ENCODE assay signal across 9 mouse cellular contexts in the genomic region with DNA sequence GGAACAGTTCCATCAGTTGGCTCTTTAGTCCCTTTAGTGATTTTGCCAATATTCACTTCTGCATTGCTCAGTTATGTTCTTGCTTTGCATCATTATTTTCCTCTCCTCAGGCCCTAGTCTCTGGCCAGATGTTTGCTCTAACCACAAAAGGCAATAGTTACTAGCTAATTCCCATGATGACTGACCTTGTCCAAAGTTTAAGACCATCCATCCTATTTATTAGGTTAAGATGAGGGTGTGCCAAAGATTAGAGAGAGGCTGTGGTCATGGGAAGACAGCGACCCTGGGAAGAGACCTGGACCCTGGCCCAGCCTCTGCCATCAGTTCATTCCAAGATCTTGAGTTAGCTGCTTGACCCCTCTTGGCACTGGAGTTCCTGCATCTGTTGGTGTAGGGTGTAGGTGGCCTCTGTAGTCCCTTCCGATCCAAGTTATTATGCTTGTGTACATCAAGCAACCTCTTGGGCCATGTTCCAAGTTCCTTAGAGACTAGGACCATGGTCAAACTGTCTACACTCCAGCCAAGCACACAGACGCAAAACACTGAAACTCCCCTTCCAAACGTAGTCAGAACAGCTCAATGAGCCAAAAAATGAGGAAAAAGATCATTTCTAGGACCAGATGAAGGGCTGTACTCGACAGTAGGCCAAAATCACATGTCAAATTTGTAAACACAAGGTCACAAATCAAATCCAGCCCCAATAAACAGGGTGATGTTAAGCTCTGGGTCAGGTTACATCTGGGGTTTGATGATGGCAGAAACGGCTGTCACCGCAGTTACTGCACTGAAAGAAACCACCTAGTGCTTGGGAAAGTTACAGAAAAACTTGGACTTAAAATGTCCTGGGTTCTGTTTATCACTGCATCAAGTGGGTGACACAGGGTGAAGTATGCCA.
DNase-seq lines count a peak whose midpoint lies in the region; ATAC-seq lines count a peak whose summit lies in the region.
"Had no signal": no experiment of that assay in that cellular context is flagged by ENCODE, and none has a peak within 500 bp of the region (broad histone marks: within the 10 kb centered on the region; RNA-seq: fewer than 3 reads in every experiment).

No protein-coding gene starts in this region.

- H3K4me2 ChIP-seq in intestine, embryonic 14.5 days (ENCODE audit: low read length): 0 out of 2 replicates have a peak overlapping the region, but pooled peaks have one; percentile 0
- H3K4me2 ChIP-seq in lung, embryonic 16.5 days (ENCODE audit: low read depth, low read length): no peak overlapping the region
- no peak overlapping the region for H3K4me2 ChIP-seq in hindbrain, embryonic 11.5 days (replicated peaks; ENCODE audit: low read depth, low read length)
- no peak overlapping the region for H3K4me2 ChIP-seq in forebrain, embryonic 11.5 days (ENCODE audit: low read depth, low read length, severe bottlenecking)

- H3K9me3 ChIP-seq in intestine, embryonic 14.5 days (ENCODE audit: control insufficient read depth, low read length): no peaks in the 10 kb centered on the region
- H3K9me3 ChIP-seq in lung, embryonic 16.5 days (ENCODE audit: control insufficient read depth, low read length): no peaks in the 10 kb centered on the region
- no peaks in the 10 kb centered on the region for H3K9me3 ChIP-seq in hindbrain, embryonic 11.5 days (ENCODE audit: control insufficient read depth, low read length)
- H3K9me3 ChIP-seq in forebrain, embryonic 11.5 days (ENCODE audit: control insufficient read depth, low read length): no peaks in the 10 kb centered on the region

- ATAC-seq in intestine, embryonic 14.5 days (replicated peaks; ENCODE audit: low FRiP score, low TSS enrichment, low read depth): peak; percentile 67
- peak; percentile 94 for ATAC-seq in lung, embryonic 16.5 days (ENCODE audit: low read depth)
- ATAC-seq in hindbrain, embryonic 11.5 days (ENCODE audit: low FRiP score): no peak
- ATAC-seq in forebrain, embryonic 11.5 days (replicated peaks; ENCODE audit: low FRiP score): no peak

- no peaks in the 10 kb centered on the region for H3K36me3 ChIP-seq in intestine, embryonic 14.5 days (ENCODE audit: control insufficient read depth, insufficient read depth, low read length)
- no peaks in the 10 kb centered on the region; the same call in 1 of the 2 replicates for H3K36me3 ChIP-seq in lung, embryonic 16.5 days (ENCODE audit: control insufficient read depth, insufficient read depth, low read length)
- H3K36me3 ChIP-seq in hindbrain, embryonic 11.5 days (ENCODE audit: control insufficient read depth, insufficient read depth, low read length): no peaks in the 10 kb centered on the region
- no peaks in the 10 kb centered on the region for H3K36me3 ChIP-seq in forebrain, embryonic 11.5 days (ENCODE audit: control insufficient read depth, insufficient read depth, low read length)

- peak overlapping the region; percentile 46 for H3K27ac ChIP-seq in brown adipose tissue, adult 24 weeks (replicated peaks; ENCODE audit: low read depth, low read length)
- H3K27ac ChIP-seq in intestine, embryonic 14.5 days (ENCODE audit: low read depth): peak overlapping the region; percentile 16; the same call in 1 of the 2 replicates
- peak overlapping the region; percentile 91 for H3K27ac ChIP-seq in lung, embryonic 16.5 days (ENCODE audit: low read length)
- no peak overlapping the region for H3K27ac ChIP-seq in hindbrain, embryonic 11.5 days (ENCODE audit: low read depth, low read length)
- H3K27ac ChIP-seq in forebrain, embryonic 11.5 days (ENCODE audit: low read depth, low read length): no peak overlapping the region

- no peaks in the 10 kb centered on the region for H3K27me3 ChIP-seq in intestine, embryonic 14.5 days (replicated peaks; ENCODE audit: control insufficient read depth, insufficient read depth, low read length)
- no peaks in the 10 kb centered on the region for H3K27me3 ChIP-seq in lung, embryonic 16.5 days (ENCODE audit: control insufficient read depth, insufficient read depth, low read depth, low read length)
- H3K27me3 ChIP-seq in hindbrain, embryonic 11.5 days (ENCODE audit: control insufficient read depth, insufficient read depth, low read length): no peaks in the 10 kb centered on the region
- H3K27me3 ChIP-seq in forebrain, embryonic 11.5 days (ENCODE audit: control insufficient read depth, insufficient read depth, low read length): no peaks in the 10 kb centered on the region

- peak; percentile 96 for DNase-seq in 3T3-L1 (ENCODE audit: low read depth, low spot score)
- DNase-seq in intestine, embryonic 14.5 days (ENCODE audit: low spot score): no peak
- DNase-seq in layer of hippocampus, adult 11-12 months (ENCODE audit: low spot score): no peak
- DNase-seq in cerebellum, adult 11-12 months: no peak
- DNase-seq in hindbrain, embryonic 11.5 days (ENCODE audit: low spot score): no peak
- DNase-seq in forebrain, embryonic 11.5 days (ENCODE audit: low spot score): no peak

- H3K4me1 ChIP-seq in brown adipose tissue, adult 24 weeks (ENCODE audit: control insufficient read depth, insufficient read depth, insufficient read length, low read length): no peaks in the 10 kb centered on the region
- peaks cover 20% of the 10 kb centered on the region for H3K4me1 ChIP-seq in intestine, embryonic 14.5 days (replicated peaks; ENCODE audit: control insufficient read depth, insufficient read depth, low read length)
- H3K4me1 ChIP-seq in lung, embryonic 16.5 days (replicated peaks; ENCODE audit: control insufficient read depth, insufficient read depth, low read length): peaks cover 9% of the 10 kb centered on the region
- H3K4me1 ChIP-seq in hindbrain, embryonic 11.5 days (replicated peaks; ENCODE audit: control insufficient read depth, insufficient read depth, low read length): no peaks in the 10 kb centered on the region
- H3K4me1 ChIP-seq in forebrain, embryonic 11.5 days (replicated peaks; ENCODE audit: control insufficient read depth, insufficient read depth, low read length): no peaks in the 10 kb centered on the region

- no peak overlapping the region for H3K4me3 ChIP-seq in brown adipose tissue, adult 24 weeks (ENCODE audit: insufficient read depth, low read depth, low read length)
- H3K4me3 ChIP-seq in intestine, embryonic 14.5 days (ENCODE audit: low read depth, low read length): no peak overlapping the region
- H3K4me3 ChIP-seq in lung, embryonic 16.5 days (ENCODE audit: low read length): no peak overlapping the region
- H3K4me3 ChIP-seq in hindbrain, embryonic 11.5 days (ENCODE audit: low read depth, low read length): no peak overlapping the region
- H3K4me3 ChIP-seq in forebrain, embryonic 11.5 days (ENCODE audit: low read depth, low read length): no peak overlapping the region
- H3K4me3 ChIP-seq: erythroblast, embryonic 14.5 days had no signal

- 43% methylated on average over 7 of the region's 7 CpGs for WGBS in intestine, embryonic 14.5 days
- WGBS in lung, embryonic 16.5 days: 37% methylated on average over 7 of the region's 7 CpGs
- WGBS in hindbrain, embryonic 11.5 days: 78% methylated on average over 7 of the region's 7 CpGs
- WGBS in forebrain, embryonic 11.5 days: 82% methylated on average over 7 of the region's 7 CpGs

- H3K9ac ChIP-seq in intestine, embryonic 14.5 days (ENCODE audit: low read length): no peak overlapping the region
- no peak overlapping the region for H3K9ac ChIP-seq in lung, embryonic 16.5 days (ENCODE audit: low read length)
- no peak overlapping the region for H3K9ac ChIP-seq in hindbrain, embryonic 11.5 days (ENCODE audit: low read depth, low read length)
- H3K9ac ChIP-seq in forebrain, embryonic 11.5 days (ENCODE audit: low read length): no peak overlapping the region

Comparison
In these comparisons a context has a peak if more than half of its experiments do, and no peak if none do; other contexts are left out.
1. H3K27ac ChIP-seq: peak in brown adipose tissue, adult 24 weeks (single experiment), intestine, embryonic 14.5 days (single experiment) and lung, embryonic 16.5 days (single experiment); none in hindbrain, embryonic 11.5 days (single experiment) and forebrain, embryonic 11.5 days (single experiment).
2. ATAC-seq: peak in intestine, embryonic 14.5 days (single experiment) and lung, embryonic 16.5 days (single experiment); none in hindbrain, embryonic 11.5 days (single experiment) and forebrain, embryonic 11.5 days (single experiment).